Mouse (Mus musculus) liver, postnatal 0 days (tissue): ENCODE measurements at regions not wholly inside any gene's neighbourhood (a gene's known extent, or its start where the extent isn't known, plus 50 kb on each side); places are given as distances from the start of the nearest gene placed in this dataset.

Experiments used
- ATAC-seq: fragments of 200-750 bp; cut with Nextera tagmentation; 2 replicates; pipeline ENCODE4 v1.8.0; 2017; ENCODE audit warnings: mild to moderate bottlenecking, moderate library complexity
- DNase-seq: peaks from one replicate; pipeline ENCODE4 v3.0.0-alpha.2; 2016
- H3K27ac ChIP-seq: fragments of 300-500 bp; sonication (generic); 2 replicates; pipeline ENCODE4 v1.5.1; 2014; ENCODE audit warnings: antibody characterized with exemption, moderate library complexity, mild to moderate bottlenecking, low read depth
- H3K27me3 ChIP-seq: fragments of 300-500 bp; sonication (generic); 2 replicates; pipeline ENCODE4 v1.6.1; 2014; ENCODE audit warnings: low read length, control low read depth, mixed read lengths; ENCODE audit not compliant: insufficient read depth
- H3K36me3 ChIP-seq: fragments of 300-500 bp; sonication (generic); replicated peaks from 2 replicates; pipeline ENCODE4 v1.6.1; 2014; ENCODE audit warnings: mild to moderate bottlenecking, control low read depth, low read length, moderate library complexity, mixed read lengths; ENCODE audit not compliant: insufficient read depth
- H3K4me1 ChIP-seq: fragments of 300-500 bp; sonication (generic); 2 replicates; pipeline ENCODE4 v1.6.1; 2014; ENCODE audit warnings: antibody characterized with exemption, mild to moderate bottlenecking, control low read depth; ENCODE audit not compliant: insufficient read depth
- H3K4me2 ChIP-seq: fragments of 300-500 bp; sonication (generic); 2 replicates; pipeline ENCODE4 v1.6.1; 2014; ENCODE audit warnings: low read depth, mild to moderate bottlenecking, low read length, moderate library complexity, mixed read lengths
- H3K4me3 ChIP-seq: fragments of 300-500 bp; sonication (generic); 2 replicates; pipeline ENCODE4 v1.5.1; 2014; ENCODE audit warnings: low read depth, low read length
- H3K9ac ChIP-seq: fragments of 300-500 bp; sonication (generic); replicated peaks from 2 replicates; pipeline ENCODE4 v1.6.1; 2014; ENCODE audit warnings: mild to moderate bottlenecking, moderate library complexity
- H3K9me3 ChIP-seq: fragments of 300-500 bp; sonication (generic); 2 replicates; pipeline ENCODE4 v1.6.1; 2016; ENCODE audit warnings: mild to moderate bottlenecking, control low read depth, low read length, mixed read lengths
- CTCF ChIP-seq: sonication (generic); IDR thresholded peaks from 2 replicates; pipeline ENCODE4 v1.5.1; 2016; ENCODE audit warnings: antibody characterized with exemption, low read depth
- EP300 ChIP-seq: IDR thresholded peaks from 2 replicates; pipeline ENCODE4 v1.6.1; 2016; ENCODE audit warnings: antibody characterized with exemption, low read depth, mild to moderate bottlenecking
- WGBS: fragments of 180-500 bp; shearing (Covaris S2); extraction: QIAGEN DNeasy Blood & Tissue Kit; methylation state at CpG from one replicate; pipeline ENCODE4 v1.1.7; 2014; ENCODE audit not compliant: insufficient replicate concordance; 5-methylcytosine and 5-hydroxymethylcytosine counted together

DNA sequence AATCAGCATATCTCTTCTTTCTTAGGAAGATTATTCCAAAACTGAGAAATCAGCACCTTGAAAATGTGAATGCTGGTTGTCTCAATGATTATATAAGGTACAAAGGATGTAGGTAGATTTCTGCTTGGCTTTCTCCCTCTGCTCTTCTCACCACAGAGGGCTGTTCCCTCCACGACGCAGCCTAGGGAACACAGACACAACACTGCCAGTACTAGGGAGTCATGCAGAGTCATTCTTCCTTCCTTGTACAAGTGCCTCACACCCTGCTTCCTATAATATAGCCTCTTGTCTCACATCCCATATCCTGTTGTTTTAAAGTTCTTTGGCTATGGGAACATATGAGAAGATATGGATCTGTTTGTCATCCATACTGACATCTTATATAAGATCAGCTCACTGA lies 265.1 kb downstream of the 4930544G11Rik start:
- ATAC-seq (peak; percentile 41; the same call in 1 of the 2 replicates), DNase-seq (no peak)
- H3K4me2 ChIP-seq = no peak overlapping the region
- H3K9me3 ChIP-seq = no peaks in the 10 kb centered on the region
- no peak overlapping the region for H3K9ac ChIP-seq
- no peaks in the 10 kb centered on the region for H3K27me3 ChIP-seq
- no peaks in the 10 kb centered on the region for H3K4me1 ChIP-seq
- no peaks in the 10 kb centered on the region for H3K36me3 ChIP-seq
- no peak overlapping the region for H3K4me3 ChIP-seq
- no peak for TF ChIP-seq EP300
- no peak for TF ChIP-seq CTCF
- no peak overlapping the region for H3K27ac ChIP-seq
- WGBS = 44% methylated on average over 2 of the region's 2 CpGs

DNA sequence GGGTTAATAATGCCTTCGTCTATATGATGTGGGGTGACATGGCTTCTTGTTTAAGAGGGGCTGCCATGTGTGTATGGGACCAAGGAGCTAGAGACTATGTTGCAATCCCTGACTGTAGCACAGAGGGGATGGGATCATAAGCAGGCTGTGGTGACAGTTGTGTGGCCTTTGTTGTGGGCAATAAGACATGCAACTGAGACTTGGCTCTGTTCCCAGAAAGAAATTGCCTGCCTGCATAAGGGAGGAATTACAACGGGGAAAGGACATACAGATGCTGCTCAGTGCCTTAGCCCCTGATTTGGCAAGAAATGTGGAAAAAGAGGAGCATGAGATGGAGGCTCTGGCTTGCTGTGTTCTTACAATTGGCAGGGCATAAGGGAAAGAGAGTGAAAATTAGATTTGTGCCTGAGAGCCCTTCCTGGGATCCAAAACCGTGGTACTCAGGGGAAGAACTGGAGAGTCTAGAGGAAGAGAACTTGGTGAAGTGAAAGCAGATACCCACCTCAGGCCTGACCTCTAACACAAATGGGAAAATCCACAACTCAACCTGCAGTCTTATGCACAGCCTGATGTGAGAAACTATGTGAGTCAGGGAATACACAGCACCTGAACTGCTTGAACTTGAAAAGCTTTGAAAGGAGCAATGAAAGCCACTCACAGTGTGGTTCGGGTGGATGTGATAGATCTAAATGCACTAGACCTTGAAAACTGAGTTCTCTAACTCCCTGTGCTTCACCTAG lies 271.9 kb downstream of the 4930544G11Rik start:
- Histone ChIP-seq H3K4me3 (no peak overlapping the region), H3K9me3 (no peaks in the 10 kb centered on the region), H3K4me2 (no peak overlapping the region), H3K4me1 (no peaks in the 10 kb centered on the region), H3K27ac (no peak overlapping the region), H3K36me3 (no peaks in the 10 kb centered on the region), H3K27me3 (no peaks in the 10 kb centered on the region), H3K9ac (no peak overlapping the region)
- ATAC-seq = no peak
- TF ChIP-seq EP300 = no peak
- TF ChIP-seq CTCF = no peak
- DNase-seq = no peak
- WGBS = 66% methylated on average over 4 of the region's 4 CpGs

DNA sequence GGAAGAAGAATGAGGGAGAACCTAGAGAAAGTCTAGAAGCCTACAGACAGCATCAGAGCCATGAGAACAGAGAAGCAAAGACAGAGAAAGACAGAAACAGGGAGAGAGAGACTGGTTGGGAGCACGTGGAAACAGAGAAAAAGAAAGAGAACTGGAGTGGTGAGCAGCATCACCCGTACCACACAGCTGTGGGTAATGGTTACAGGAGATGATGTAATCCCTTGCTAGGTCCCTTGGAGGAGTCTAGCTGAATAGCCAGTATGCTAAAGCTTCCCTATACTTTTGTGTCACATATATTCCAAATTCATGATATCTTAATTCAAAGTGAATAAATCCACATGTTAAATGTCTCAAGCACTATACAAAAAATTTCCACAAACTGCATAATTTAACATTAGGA lies 284.0 kb downstream of the 4930544G11Rik start:
- no peaks in the 10 kb centered on the region for H3K9me3 ChIP-seq
- DNase-seq (no peak), ATAC-seq (no peak)
- H3K36me3 ChIP-seq = no peaks in the 10 kb centered on the region
- H3K27me3 ChIP-seq = no peaks in the 10 kb centered on the region
- H3K9ac ChIP-seq = no peak overlapping the region
- no peak overlapping the region for H3K27ac ChIP-seq
- no peak overlapping the region for H3K4me3 ChIP-seq
- no peak overlapping the region for H3K4me2 ChIP-seq
- WGBS = 49% methylated on average over 2 of the region's 2 CpGs
- no peaks in the 10 kb centered on the region for H3K4me1 ChIP-seq
- no peak for TF ChIP-seq CTCF
- TF ChIP-seq EP300 = no peak

DNA sequence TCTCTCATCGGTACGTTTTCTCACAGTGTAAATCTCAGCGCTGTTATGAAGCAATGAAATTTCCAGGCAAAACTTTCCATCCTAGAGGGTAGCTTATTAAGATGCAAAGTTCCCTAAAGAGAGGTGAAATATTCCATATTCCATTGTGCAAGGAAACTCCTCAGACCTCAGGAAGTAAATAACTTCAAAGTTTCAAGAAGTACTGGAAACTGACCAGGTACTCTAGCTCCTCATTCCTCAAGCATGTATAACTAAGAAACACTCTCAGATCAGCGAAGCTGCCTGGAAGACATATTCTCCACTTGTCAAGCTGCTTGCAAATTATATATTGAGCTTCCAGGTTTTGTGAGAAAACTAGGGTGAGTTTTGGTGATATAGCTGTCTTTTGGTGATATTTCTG lies 279.8 kb upstream of the Mad2l1 start:
- DNase-seq (no peak), ATAC-seq (no peak)
- H3K4me2 ChIP-seq = no peak overlapping the region
- TF ChIP-seq EP300 = no peak
- TF ChIP-seq CTCF = no peak
- WGBS = 81% methylated on average over 4 of the region's 4 CpGs
- no peak overlapping the region for H3K27ac ChIP-seq
- no peaks in the 10 kb centered on the region for H3K27me3 ChIP-seq
- H3K4me1 ChIP-seq = no peaks in the 10 kb centered on the region
- no peaks in the 10 kb centered on the region for H3K9me3 ChIP-seq
- no peak overlapping the region for H3K9ac ChIP-seq
- no peak overlapping the region for H3K4me3 ChIP-seq
- no peaks in the 10 kb centered on the region for H3K36me3 ChIP-seq

DNA sequence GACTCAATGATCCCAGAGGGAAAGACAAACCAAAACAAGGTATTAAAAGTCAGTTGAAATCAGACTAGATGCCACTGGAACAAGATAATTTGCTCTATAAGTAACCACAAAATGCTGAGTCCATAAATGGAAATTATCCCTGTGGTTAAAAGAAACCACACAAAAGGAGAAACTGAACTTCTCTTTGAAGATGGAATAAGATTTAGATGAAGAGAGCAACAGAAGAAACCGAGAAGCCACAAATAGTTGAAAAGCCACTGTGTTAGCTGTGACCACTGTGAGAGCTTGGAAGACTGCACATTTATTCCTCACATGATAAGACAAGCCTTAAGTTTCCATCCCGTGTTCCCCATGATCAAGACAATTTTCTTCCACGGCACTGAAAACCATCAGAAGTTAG lies 271.8 kb upstream of the Mad2l1 start:
- Histone ChIP-seq H3K9ac (no peak overlapping the region), H3K27ac (no peak overlapping the region), H3K4me3 (no peak overlapping the region), H3K36me3 (no peaks in the 10 kb centered on the region), H3K4me2 (no peak overlapping the region), H3K9me3 (no peaks in the 10 kb centered on the region), H3K4me1 (no peaks in the 10 kb centered on the region), H3K27me3 (no peaks in the 10 kb centered on the region)
- TF ChIP-seq CTCF = no peak
- TF ChIP-seq EP300 = no peak
- no peak for ATAC-seq
- DNase-seq = no peak
- 41% methylated on average over 3 of the region's 3 CpGs for WGBS

DNA sequence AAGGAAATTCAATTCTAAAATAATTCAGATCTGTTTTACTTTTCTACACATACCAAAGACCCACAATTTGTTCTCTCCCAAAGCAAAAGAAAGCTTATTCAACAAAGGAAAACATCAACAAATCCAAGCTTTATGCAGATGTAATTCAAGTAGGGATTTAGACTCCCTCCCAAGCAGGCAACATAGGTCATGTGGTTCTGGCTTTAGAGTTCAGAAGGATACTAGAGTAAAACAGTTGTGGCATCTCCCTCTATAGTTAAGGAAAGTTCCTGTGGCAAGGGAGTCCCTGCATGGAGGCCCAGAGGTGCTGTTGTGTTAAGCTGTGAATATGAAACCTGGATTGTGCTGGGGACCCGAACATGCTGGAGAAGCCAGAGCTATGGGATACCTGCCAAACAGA lies 271.3 kb upstream of the Mad2l1 start:
- ATAC-seq = no peak
- 65% methylated on average over 1 of the region's 1 CpGs for WGBS
- H3K4me1 ChIP-seq = no peaks in the 10 kb centered on the region

DNA sequence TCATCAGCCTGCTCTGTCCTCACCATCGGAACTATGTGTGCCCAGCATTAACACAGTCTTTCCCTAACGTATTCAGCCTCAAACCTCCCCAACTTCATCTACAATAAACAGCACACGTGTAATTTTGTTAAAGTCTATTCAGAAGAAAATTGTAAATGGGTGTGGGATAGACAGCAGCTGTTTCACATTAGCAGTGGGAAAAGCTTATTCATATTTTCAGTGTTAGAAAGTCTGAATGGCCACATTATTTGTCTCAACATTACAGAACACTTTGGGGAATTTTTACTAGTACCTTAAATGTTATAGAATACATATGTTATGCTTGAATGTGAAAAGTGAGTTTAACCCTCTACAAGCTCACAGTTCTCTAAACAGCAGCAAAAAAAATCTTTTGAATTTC lies 266.8 kb upstream of the Mad2l1 start:
- Histone ChIP-seq H3K4me2 (no peak overlapping the region), H3K27me3 (no peaks in the 10 kb centered on the region), H3K4me1 (no peaks in the 10 kb centered on the region), H3K9me3 (no peaks in the 10 kb centered on the region), H3K36me3 (no peaks in the 10 kb centered on the region), H3K27ac (no peak overlapping the region), H3K9ac (no peak overlapping the region), H3K4me3 (no peak overlapping the region)
- TF ChIP-seq CTCF (no peak), EP300 (no peak)
- DNase-seq (no peak), ATAC-seq (no peak)
- 75% methylated on average over 3 of the region's 3 CpGs for WGBS

More for the DNA sequence above, 271.3 kb upstream of the Mad2l1 start:
- H3K27me3 ChIP-seq = no peaks in the 10 kb centered on the region
- H3K9ac ChIP-seq = no peak overlapping the region
- no peaks in the 10 kb centered on the region for H3K36me3 ChIP-seq
- DNase-seq = no peak
- H3K4me2 ChIP-seq = no peak overlapping the region
- TF ChIP-seq CTCF (no peak), EP300 (no peak)
- no peak overlapping the region for H3K27ac ChIP-seq
- H3K4me3 ChIP-seq = no peak overlapping the region
- no peaks in the 10 kb centered on the region for H3K9me3 ChIP-seq
